Mouse (Mus musculus) cerebellum, adult 2 months (tissue): Measurements from ENCODE around the gene Eml6.

Experiments used
- CTCF ChIP-seq: fragments of 200-500 bp; IDR thresholded peaks from 2 replicates; pipeline ENCODE4 v1.5.1; 2011; ENCODE audit warnings: low read depth, mild to moderate bottlenecking, control low read depth, low read length, moderate library complexity, borderline replicate concordance; ENCODE audit not compliant: insufficient read depth
- POLR2A ChIP-seq: fragments of 200-500 bp; IDR thresholded peaks from 2 replicates; pipeline ENCODE4 v1.6.1; 2011; ENCODE audit warnings: low read length, control low read depth, borderline replicate concordance; ENCODE audit not compliant: insufficient read depth

DNA sequence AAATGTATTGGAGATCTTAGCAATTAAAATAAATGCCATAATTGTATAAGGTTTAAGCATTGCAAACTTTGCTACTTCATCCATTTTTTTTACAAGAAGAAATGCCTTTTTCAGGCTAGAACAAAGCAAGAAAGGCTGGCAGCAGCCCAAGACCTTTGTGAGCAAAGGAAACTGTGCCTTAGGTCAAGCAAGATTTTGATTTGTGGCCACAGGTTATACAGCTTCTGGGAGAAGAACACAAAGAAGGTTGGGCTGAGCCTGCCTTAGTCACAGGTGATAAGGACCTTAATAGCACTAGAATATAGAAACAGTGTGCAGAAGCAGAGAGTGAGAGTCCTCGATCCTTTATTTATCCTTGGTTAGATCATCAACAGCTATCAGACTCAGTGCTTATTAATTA, 253.6 kb downstream of the Eml6 start:
- TF ChIP-seq POLR2A (no peak), CTCF (no peak)
